Mouse (Mus musculus): ENCODE data around the gene Surf1. TPM values are rescaled to one million over a fixed set of nuclear protein-coding genes. Genes with fewer than 3 reads are reported as not detected.

Surf1 gene
- polyA plus RNA-seq, 2 experiments: 25.8 to 31.7 TPM

DNA sequence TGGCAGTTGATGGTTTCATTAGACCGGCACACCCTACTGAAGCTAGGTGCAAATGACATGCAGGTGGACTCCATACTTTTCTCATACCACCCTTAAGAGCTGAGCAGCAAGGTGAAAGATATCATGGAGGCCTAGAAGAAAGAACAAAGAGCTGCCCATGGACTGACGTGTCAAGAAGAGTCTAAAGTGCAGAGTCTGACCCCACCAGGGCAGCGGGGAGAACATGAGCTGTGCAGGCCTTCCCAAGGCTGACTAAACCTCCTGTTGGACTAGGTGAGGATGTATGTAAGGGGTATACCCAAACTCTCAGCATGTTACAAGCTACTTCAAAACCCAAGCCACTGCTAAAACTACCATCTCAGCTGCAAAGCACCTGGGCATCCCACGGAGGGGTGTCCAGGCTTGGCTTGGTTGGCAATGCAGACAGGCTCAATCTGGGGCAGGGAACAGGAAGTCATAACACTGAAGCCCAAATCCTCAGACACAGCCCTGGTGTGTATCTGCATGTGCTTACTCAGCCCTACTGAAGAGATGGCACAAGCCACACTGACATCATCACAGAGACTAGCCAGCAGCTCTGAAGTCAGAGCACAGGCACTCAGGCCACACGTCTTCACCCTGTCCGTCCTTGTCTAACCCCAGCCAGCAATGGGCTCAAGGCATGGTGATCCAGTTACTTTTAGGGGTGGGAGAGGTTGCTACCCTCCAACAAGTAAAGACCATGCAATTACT lies 11.6 kb upstream of the Surf1 start:
- ATAC-seq (ENCODE audit: insufficient read depth): no peak
- 80% methylated on average over 6 of the region's 6 CpGs for WGBS (ENCODE audit: insufficient replicate concordance)
- no peak for TF ChIP-seq CTCF (IDR thresholded peaks at IDR 0.05; ENCODE audit: low read depth)
- TF ChIP-seq EP300 (IDR thresholded peaks at IDR 0.05; ENCODE audit: low read depth): no peak

DNA sequence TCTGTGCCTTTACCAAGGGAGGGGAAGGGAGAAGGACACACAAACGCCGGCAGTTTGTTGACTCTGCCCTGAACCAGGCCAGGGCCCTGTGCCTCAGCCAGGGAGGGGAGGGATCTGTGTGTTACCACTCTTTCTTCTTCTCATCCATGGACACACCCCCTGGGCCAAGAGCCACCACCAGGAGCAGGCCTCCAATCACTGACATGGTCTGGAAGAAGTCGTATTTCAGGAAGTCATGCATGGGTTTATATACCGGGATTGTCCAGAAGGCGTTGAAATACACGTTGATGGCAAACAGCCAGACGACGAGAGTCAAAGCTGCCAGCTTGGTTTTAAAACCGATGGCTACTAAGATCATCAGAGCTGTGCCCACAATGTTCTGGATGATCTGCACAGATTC lies 5.5 kb upstream of the Surf1 start:
- Histone ChIP-seq H3K4me1 (replicated peaks; ENCODE audit: control insufficient read depth in 2 of 2, insufficient read depth in 2 of 2, low read length in 1 of 2) (peaks cover 8 to 10% of the 10 kb centered on the region in 2 experiments), H3K4me2 (ENCODE audit: low read depth) (no peak overlapping the region), H3K9me3 (ENCODE audit: control insufficient read depth, low read length) (no peaks in the 10 kb centered on the region), H3K36me3 (replicated peaks; ENCODE audit: control insufficient read depth, insufficient read depth, low read depth) (peaks cover 74% of the 10 kb centered on the region), H3K27me3 (ENCODE audit: control insufficient read depth, insufficient read depth, low read length) (no peaks in the 10 kb centered on the region), H3K4me3 (ENCODE audit: insufficient read depth in 1 of 2, low read depth in 2 of 2, low read length in 2 of 2) (no peak overlapping the region), H3K9ac (replicated peaks) (no peak overlapping the region), H3K27ac (no peak overlapping the region)
- ATAC-seq (ENCODE audit: insufficient read depth) (no peak), DNase-seq (ENCODE audit: low read depth in 3 of 3, low spot score in 3 of 3) (no peak)
- TF ChIP-seq CTCF (IDR thresholded peaks at IDR 0.05; ENCODE audit: low read depth) (no peak), EP300 (IDR thresholded peaks at IDR 0.05; ENCODE audit: low read depth) (no peak)
- WGBS (ENCODE audit: insufficient replicate concordance): 70% methylated on average over 9 of the region's 9 CpGs

More for the DNA sequence above, 11.6 kb upstream of the Surf1 start:
- Histone ChIP-seq H3K4me3 (ENCODE audit: insufficient read depth in 1 of 2, low read depth in 2 of 2, low read length in 2 of 2) (no peak overlapping the region), H3K4me1 (replicated peaks; ENCODE audit: control insufficient read depth in 2 of 2, insufficient read depth in 2 of 2, low read length in 1 of 2) (peaks cover 9 to 15% of the 10 kb centered on the region in 2 experiments), H3K27me3 (ENCODE audit: control insufficient read depth, insufficient read depth, low read length) (no peaks in the 10 kb centered on the region), H3K9me3 (ENCODE audit: control insufficient read depth, low read length) (no peaks in the 10 kb centered on the region), H3K27ac (no peak overlapping the region), H3K36me3 (replicated peaks; ENCODE audit: control insufficient read depth, insufficient read depth, low read depth) (peaks cover 48% of the 10 kb centered on the region), H3K4me2 (ENCODE audit: low read depth) (no peak overlapping the region), H3K9ac (replicated peaks) (no peak overlapping the region)
- DNase-seq (ENCODE audit: low read depth in 3 of 3, low spot score in 3 of 3): no peak

DNA sequence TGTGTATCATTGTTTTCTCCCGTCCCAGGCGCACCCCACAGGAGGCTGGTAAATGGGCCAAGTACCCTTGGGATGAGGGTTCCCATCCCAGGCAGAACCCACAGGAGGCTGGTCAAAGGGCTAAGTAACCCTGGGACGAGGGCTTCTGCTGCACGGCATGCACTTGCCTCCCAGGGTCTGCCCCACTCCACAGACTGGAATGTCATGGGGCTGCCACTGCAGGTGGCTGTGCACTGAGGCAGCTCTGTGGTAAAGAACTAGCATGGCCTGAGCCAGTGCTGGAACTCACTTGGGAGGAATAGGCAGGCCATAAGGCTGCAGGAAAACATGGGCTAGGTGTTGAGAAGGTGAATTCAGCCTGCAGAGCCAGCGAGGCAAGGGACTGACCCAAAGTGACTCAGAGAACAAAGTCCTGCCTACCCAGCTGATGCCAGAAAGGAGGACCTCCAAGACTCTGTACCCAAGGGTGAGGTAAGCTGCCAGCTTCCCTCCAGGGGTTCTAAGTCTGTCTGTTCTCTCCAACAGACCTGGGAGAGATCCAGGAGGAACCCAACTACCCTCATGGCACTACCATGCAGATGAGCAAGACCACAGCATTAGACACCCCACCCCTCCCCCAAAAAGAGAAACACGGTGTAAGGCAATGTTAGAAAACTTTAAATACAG lies 4.0 kb upstream of the Surf1 start:
- Histone ChIP-seq H3K4me2 (ENCODE audit: low read depth) (no peak overlapping the region), H3K36me3 (replicated peaks; ENCODE audit: control insufficient read depth, insufficient read depth, low read depth) (peaks cover 59% of the 10 kb centered on the region), H3K9me3 (ENCODE audit: control insufficient read depth, low read length) (no peaks in the 10 kb centered on the region), H3K9ac (replicated peaks) (no peak overlapping the region), H3K4me3 (ENCODE audit: insufficient read depth in 1 of 2, low read depth in 2 of 2, low read length in 2 of 2) (no peak overlapping the region), H3K4me1 (replicated peaks; ENCODE audit: control insufficient read depth in 2 of 2, insufficient read depth in 2 of 2, low read length in 1 of 2) (peaks cover 12 to 14% of the 10 kb centered on the region in 2 experiments), H3K27me3 (ENCODE audit: control insufficient read depth, insufficient read depth, low read length) (no peaks in the 10 kb centered on the region), H3K27ac (no peak overlapping the region)
- 76% methylated on average over 6 of the region's 6 CpGs for WGBS (ENCODE audit: insufficient replicate concordance)
- TF ChIP-seq EP300 (IDR thresholded peaks at IDR 0.05; ENCODE audit: low read depth) (no peak), CTCF (IDR thresholded peaks at IDR 0.05; ENCODE audit: low read depth) (no peak)
- DNase-seq (ENCODE audit: low read depth in 3 of 3, low spot score in 3 of 3): no peak
- ATAC-seq (ENCODE audit: insufficient read depth): no peak

DNA sequence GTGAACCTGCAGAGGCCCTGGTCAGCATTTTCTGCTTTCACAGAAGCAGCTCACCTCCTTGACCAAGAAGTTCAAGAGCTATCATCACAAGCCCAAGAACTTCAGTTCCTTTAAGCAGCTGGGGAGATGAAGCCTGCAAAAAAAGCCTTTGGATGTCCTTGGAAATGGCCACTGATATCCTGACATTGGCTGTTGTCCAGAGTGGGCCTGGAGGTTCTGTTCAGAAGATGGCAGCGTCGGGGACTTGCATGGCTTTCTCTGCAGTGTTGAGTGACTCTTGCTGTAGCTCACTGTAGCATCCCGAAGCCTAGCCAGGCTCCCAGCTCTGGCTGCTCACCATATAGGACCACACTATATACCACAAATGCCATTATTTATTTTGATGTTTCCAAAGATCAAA lies 3.4 kb upstream of the Surf1 start:
- TF ChIP-seq CTCF (IDR thresholded peaks at IDR 0.05; ENCODE audit: low read depth): no peak
- no peak for TF ChIP-seq EP300 (IDR thresholded peaks at IDR 0.05; ENCODE audit: low read depth)
- DNase-seq (ENCODE audit: low read depth in 3 of 3, low spot score in 3 of 3) (no peak), ATAC-seq (ENCODE audit: insufficient read depth) (no peak)
- Histone ChIP-seq H3K4me1 (replicated peaks; ENCODE audit: control insufficient read depth in 2 of 2, insufficient read depth in 2 of 2, low read length in 1 of 2) (peaks cover 12 to 18% of the 10 kb centered on the region in 2 experiments), H3K4me3 (ENCODE audit: insufficient read depth in 1 of 2, low read depth in 2 of 2, low read length in 2 of 2) (no peak overlapping the region), H3K4me2 (ENCODE audit: low read depth) (no peak overlapping the region), H3K27me3 (ENCODE audit: control insufficient read depth, insufficient read depth, low read length) (no peaks in the 10 kb centered on the region), H3K36me3 (replicated peaks; ENCODE audit: control insufficient read depth, insufficient read depth, low read depth) (peaks cover 55% of the 10 kb centered on the region), H3K27ac (no peak overlapping the region), H3K9ac (replicated peaks) (no peak overlapping the region), H3K9me3 (ENCODE audit: control insufficient read depth, low read length) (no peaks in the 10 kb centered on the region)
- 76% methylated on average over 3 of the region's 3 CpGs for WGBS (ENCODE audit: insufficient replicate concordance)

DNA sequence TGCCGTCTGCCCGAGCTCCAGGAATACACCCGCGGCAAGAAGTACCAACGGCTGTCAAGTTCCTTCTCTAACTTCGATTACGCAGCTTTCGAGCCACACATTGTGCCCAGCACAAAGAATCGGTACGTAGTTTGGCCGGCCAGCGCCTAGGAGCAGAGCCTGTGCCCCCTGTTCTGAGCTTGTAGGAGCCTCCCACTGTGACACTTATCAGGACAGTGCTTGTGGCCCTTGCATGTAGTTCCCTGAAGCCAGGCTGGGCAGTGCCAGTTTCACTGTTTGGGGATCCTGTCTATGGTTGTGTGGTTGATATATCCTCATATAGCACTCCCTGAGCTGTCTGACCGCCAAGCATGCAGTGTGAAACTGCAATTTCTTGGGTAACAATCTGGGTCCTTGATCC lies 408 bp upstream of the Surf1 start:
- ATAC-seq (ENCODE audit: insufficient read depth) (peak; percentile 54), DNase-seq (ENCODE audit: low read depth in 3 of 3, low spot score in 3 of 3) (no peak)
- Histone ChIP-seq H3K27me3 (ENCODE audit: control insufficient read depth, insufficient read depth, low read length) (no peaks in the 10 kb centered on the region), H3K4me3 (ENCODE audit: insufficient read depth in 1 of 2, low read depth in 2 of 2, low read length in 2 of 2) (peak overlapping the region; percentile 71 to 89), H3K4me1 (replicated peaks; ENCODE audit: control insufficient read depth in 2 of 2, insufficient read depth in 2 of 2, low read length in 1 of 2) (peaks cover 16 to 25% of the 10 kb centered on the region in 2 experiments), H3K9ac (replicated peaks) (peak overlapping the region; percentile 72), H3K36me3 (replicated peaks; ENCODE audit: control insufficient read depth, insufficient read depth, low read depth) (peaks cover 60% of the 10 kb centered on the region), H3K9me3 (ENCODE audit: control insufficient read depth, low read length) (no peaks in the 10 kb centered on the region), H3K27ac (peak overlapping the region; percentile 62), H3K4me2 (ENCODE audit: low read depth) (peak overlapping the region; percentile 99)
- 1% methylated on average over 13 of the region's 13 CpGs for WGBS (ENCODE audit: insufficient replicate concordance)
- TF ChIP-seq CTCF (IDR thresholded peaks at IDR 0.05; ENCODE audit: low read depth): no peak
- no peak for TF ChIP-seq EP300 (IDR thresholded peaks at IDR 0.05; ENCODE audit: low read depth)
